Mouse (Mus musculus): ENCODE measurements at regions not wholly inside any gene's neighbourhood (a gene's known extent, or its start where the extent isn't known, plus 50 kb on each side); places are given as distances from the start of the nearest gene placed in this dataset.

DNA sequence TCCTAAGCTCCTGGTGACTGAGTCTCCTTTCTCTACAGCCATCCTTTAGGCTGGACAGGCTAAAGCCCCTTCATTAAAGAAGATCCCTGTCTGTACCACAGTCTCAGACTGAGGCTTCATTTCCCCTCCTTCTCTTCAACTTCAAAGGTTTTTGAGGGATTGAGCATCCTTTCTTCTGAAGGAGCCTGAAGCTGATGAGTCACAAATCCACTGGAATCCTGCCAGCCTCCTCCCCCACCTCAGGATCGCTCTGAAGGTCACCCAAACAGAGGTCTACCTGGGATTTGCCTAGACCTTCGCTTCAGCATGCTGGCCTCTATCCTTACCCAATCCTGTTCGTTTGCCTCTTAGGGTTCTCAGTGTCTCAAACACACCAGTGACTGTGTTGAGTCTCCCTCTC, 57.7 kb upstream of the Ror1 start:
- TF ChIP-seq MAFK (IDR thresholded peaks at IDR 0.05; ENCODE audit: insufficient read depth, low read depth, low read length) (no peak), HCFC1 (IDR thresholded peaks at IDR 0.05; ENCODE audit: borderline replicate concordance, insufficient read depth, low read length) (no peak)
